28 mouse cellular contexts compared by ENCODE assay signal in genomic region chr19:14301176-14301943, GRCm38 (mm10).
A peak's percentile ranks its signal among the peaks of the same experiment; 100 is the strongest.
DNase-seq lines count a peak whose midpoint lies in the region; ATAC-seq and TF ChIP-seq lines count a peak whose summit lies in the region.
"Had no signal": no experiment of that assay in that cellular context is flagged by ENCODE, and none has a peak within 500 bp of the region (broad histone marks: within the 10 kb centered on the region; RNA-seq: fewer than 3 reads in every experiment).

No protein-coding gene starts in this region.

- TF ChIP-seq EP300 in heart, adult 2 months (IDR thresholded peaks at IDR 0.05; ENCODE audit: insufficient read depth, low read depth, low read length): no peak

- H3K79me2 ChIP-seq in heart, adult 2 months (replicated peaks; ENCODE audit: control insufficient read depth, insufficient read depth, low read length): no peaks in the 10 kb centered on the region

- WGBS in heart, adult 2 months: 72% methylated on average over 6 of the region's 6 CpGs
- 79% methylated on average over 6 of the region's 6 CpGs for WGBS in midbrain, embryonic 13.5 days
- WGBS in midbrain, postnatal 0 days: 76% methylated on average over 6 of the region's 6 CpGs
- WGBS in forebrain, embryonic 16.5 days: 17% methylated on average over 6 of the region's 6 CpGs

- intact Hi-C loops in heart, adult 2 months (cut with DNase I): no loop called here

- no peak overlapping the region for H3K4me3 ChIP-seq in heart, adult 2 months
- no peak overlapping the region for H3K4me3 ChIP-seq in midbrain, embryonic 13.5 days (replicated peaks)
- H3K4me3 ChIP-seq in midbrain, postnatal 0 days (ENCODE audit: low read depth, low read length): no peak overlapping the region
- no peak overlapping the region for H3K4me3 ChIP-seq in forebrain, embryonic 16.5 days (replicated peaks; ENCODE audit: low read length)
- no peak overlapping the region for H3K4me3 ChIP-seq in layer of hippocampus, adult 2 months
- H3K4me3 ChIP-seq: embryonic facial prominence, embryonic 10.5 days; embryonic facial prominence, embryonic 15.5 days; gastrocnemius, adult 2 months; heart, embryonic 13.5 days; limb, embryonic 13.5 days; liver, embryonic 13.5 days; megakaryocyte, embryonic 14.5 days had no signal

- no peaks in the 10 kb centered on the region for H3K36me3 ChIP-seq in heart, adult 2 months (ENCODE audit: control insufficient read depth, insufficient read depth, low read length)
- no peaks in the 10 kb centered on the region for H3K36me3 ChIP-seq in midbrain, embryonic 13.5 days
- H3K36me3 ChIP-seq in midbrain, postnatal 0 days (ENCODE audit: insufficient read depth, low read length): no peaks in the 10 kb centered on the region
- H3K36me3 ChIP-seq in forebrain, embryonic 16.5 days (ENCODE audit: control insufficient read depth, insufficient read depth): no peaks in the 10 kb centered on the region
- H3K36me3 ChIP-seq: embryonic facial prominence, embryonic 10.5 days; embryonic facial prominence, embryonic 15.5 days; heart, embryonic 13.5 days; limb, embryonic 13.5 days; liver, embryonic 13.5 days had no signal

- DNase-seq in heart, adult 11 months: peak; percentile 64
- DNase-seq in heart, adult 2 months: no peak
- no peak for DNase-seq in midbrain, postnatal 0 days (ENCODE audit: low spot score)
- peak; percentile 92 for DNase-seq in brain, embryonic 14.5 days (ENCODE audit: low read depth)
- no peak for DNase-seq in Muller cell, postnatal 12 days (ENCODE audit: inconsistent ontology term)
- DNase-seq in layer of hippocampus, adult 2 months (ENCODE audit: low spot score in 2 of 2): no peak
- DNase-seq: adrenal gland, postnatal 14 days; cerebellum, adult 8-10 months; cerebellum, postnatal 25 days; gastrocnemius, adult 2 months; gastrocnemius, postnatal 36 days; heart, postnatal 10 days; kidney, postnatal 14 days; liver, embryonic 13.5 days; lung, adult 18-20 months; lung, postnatal 4 days; right cerebral cortex, adult 18-20 months; thymus, adult 2 months; thymus, postnatal 36 days had no signal

- no peaks in the 10 kb centered on the region for H3K27me3 ChIP-seq in heart, adult 2 months (ENCODE audit: control insufficient read depth, insufficient read depth, low read length)
- H3K27me3 ChIP-seq in midbrain, embryonic 13.5 days: 0 out of 2 replicates have a peak, but pooled peaks cover 7% of the 10 kb centered on the region
- no peaks in the 10 kb centered on the region for H3K27me3 ChIP-seq in midbrain, postnatal 0 days (ENCODE audit: insufficient read depth, low read length)
- peaks cover 2% of the 10 kb centered on the region; the same call in 1 of the 2 replicates for H3K27me3 ChIP-seq in forebrain, embryonic 16.5 days (replicated peaks; ENCODE audit: control insufficient read depth, insufficient read depth, low read length)
- H3K27me3 ChIP-seq: heart, embryonic 13.5 days; limb, embryonic 13.5 days; liver, embryonic 13.5 days had no signal

- no peak for TF ChIP-seq POLR2A in heart, adult 2 months (IDR thresholded peaks at IDR 0.05; ENCODE audit: insufficient read depth, low read depth, low read length)
- TF ChIP-seq POLR2A in brain, embryonic 14.5 days (IDR thresholded peaks at IDR 0.05; ENCODE audit: borderline replicate concordance, extremely low read depth, insufficient read depth, insufficient read length, poor library complexity, severe bottlenecking): no peak

- H3K4me2 ChIP-seq in midbrain, embryonic 13.5 days (replicated peaks): no peak overlapping the region
- no peak overlapping the region for H3K4me2 ChIP-seq in midbrain, postnatal 0 days (ENCODE audit: low read depth, low read length, poor library complexity, severe bottlenecking)
- H3K4me2 ChIP-seq in forebrain, embryonic 16.5 days (ENCODE audit: low read length): no peak overlapping the region
- H3K4me2 ChIP-seq: embryonic facial prominence, embryonic 15.5 days; heart, embryonic 13.5 days; limb, embryonic 13.5 days; liver, embryonic 13.5 days had no signal

- no peak overlapping the region for H3K9ac ChIP-seq in heart, adult 2 months (ENCODE audit: low read depth, low read length)
- H3K9ac ChIP-seq in midbrain, embryonic 13.5 days (replicated peaks): no peak overlapping the region
- no peak overlapping the region for H3K9ac ChIP-seq in midbrain, postnatal 0 days (replicated peaks; ENCODE audit: low read length, poor library complexity, severe bottlenecking)
- H3K9ac ChIP-seq in forebrain, embryonic 16.5 days (replicated peaks; ENCODE audit: low read depth, low read length): no peak overlapping the region
- H3K9ac ChIP-seq: embryonic facial prominence, embryonic 15.5 days; heart, embryonic 13.5 days; limb, embryonic 13.5 days; liver, embryonic 13.5 days had no signal

- no peak for TF ChIP-seq CTCF in heart, adult 2 months (IDR thresholded peaks at IDR 0.05)
- TF ChIP-seq CTCF in midbrain, postnatal 0 days (IDR thresholded peaks at IDR 0.05): no peak
- TF ChIP-seq CTCF in brain, embryonic 14.5 days (IDR thresholded peaks at IDR 0.05; ENCODE audit: borderline replicate concordance, extremely low read depth, insufficient read depth, insufficient read length): no peak
- no peak for TF ChIP-seq CTCF in layer of hippocampus, adult 2 months (conservative IDR thresholded peaks at IDR 0.05)

- H3K4me1 ChIP-seq in heart, adult 2 months (ENCODE audit: control insufficient read depth, insufficient read depth, low read length): no peaks in the 10 kb centered on the region
- H3K4me1 ChIP-seq in midbrain, embryonic 13.5 days (replicated peaks): no peaks in the 10 kb centered on the region
- H3K4me1 ChIP-seq in midbrain, postnatal 0 days (ENCODE audit: insufficient read depth, low read length): no peaks in the 10 kb centered on the region
- peaks cover 14% of the 10 kb centered on the region for H3K4me1 ChIP-seq in forebrain, embryonic 16.5 days (replicated peaks; ENCODE audit: control insufficient read depth, insufficient read depth, low read length)
- H3K4me1 ChIP-seq: embryonic facial prominence, embryonic 10.5 days; embryonic facial prominence, embryonic 15.5 days; heart, embryonic 13.5 days; limb, embryonic 13.5 days; liver, embryonic 13.5 days; megakaryocyte, embryonic 14.5 days had no signal

- H3K27ac ChIP-seq in heart, adult 2 months: no peak overlapping the region
- no peak overlapping the region for H3K27ac ChIP-seq in midbrain, embryonic 13.5 days
- H3K27ac ChIP-seq in midbrain, postnatal 0 days (ENCODE audit: low read depth, low read length): no peak overlapping the region
- H3K27ac ChIP-seq in forebrain, embryonic 16.5 days (ENCODE audit: low read length): peak overlapping the region; percentile 56
- H3K27ac ChIP-seq in layer of hippocampus, adult 2 months: no peak overlapping the region
- H3K27ac ChIP-seq: embryonic facial prominence, embryonic 10.5 days; embryonic facial prominence, embryonic 15.5 days; gastrocnemius, adult 2 months; heart, embryonic 13.5 days; limb, embryonic 13.5 days; liver, embryonic 13.5 days had no signal

- no peaks in the 10 kb centered on the region for H3K9me3 ChIP-seq in midbrain, embryonic 13.5 days
- H3K9me3 ChIP-seq in midbrain, postnatal 0 days (ENCODE audit: low read length): no peaks in the 10 kb centered on the region
- H3K9me3 ChIP-seq in forebrain, embryonic 16.5 days (ENCODE audit: control insufficient read depth, low read length): no peaks in the 10 kb centered on the region
- H3K9me3 ChIP-seq: embryonic facial prominence, embryonic 10.5 days; embryonic facial prominence, embryonic 15.5 days; heart, embryonic 13.5 days; limb, embryonic 13.5 days; liver, embryonic 13.5 days had no signal

- 0 out of 2 replicates have a peak, but pooled peaks have one; percentile 30 for ATAC-seq in midbrain, embryonic 13.5 days
- ATAC-seq in midbrain, postnatal 0 days (ENCODE audit: low FRiP score): no peak
- peak; percentile 97 for ATAC-seq in forebrain, embryonic 16.5 days
- ATAC-seq: intestine, postnatal 0 days; lung, postnatal 0 days had no signal

Comparison
In these comparisons a context has a peak if more than half of its experiments do, and no peak if none do; other contexts are left out.
1. DNase-seq: peak in heart, adult 11 months (single experiment) and brain, embryonic 14.5 days (single experiment); none in heart, adult 2 months (0 of 2), midbrain, postnatal 0 days (single experiment), Muller cell, postnatal 12 days (single experiment) and layer of hippocampus, adult 2 months (0 of 2).